Mouse (Mus musculus): ENCODE measurements at regions not wholly inside any gene's neighbourhood (a gene's known extent, or its start where the extent isn't known, plus 50 kb on each side); places are given as distances from the start of the nearest gene placed in this dataset.

DNA sequence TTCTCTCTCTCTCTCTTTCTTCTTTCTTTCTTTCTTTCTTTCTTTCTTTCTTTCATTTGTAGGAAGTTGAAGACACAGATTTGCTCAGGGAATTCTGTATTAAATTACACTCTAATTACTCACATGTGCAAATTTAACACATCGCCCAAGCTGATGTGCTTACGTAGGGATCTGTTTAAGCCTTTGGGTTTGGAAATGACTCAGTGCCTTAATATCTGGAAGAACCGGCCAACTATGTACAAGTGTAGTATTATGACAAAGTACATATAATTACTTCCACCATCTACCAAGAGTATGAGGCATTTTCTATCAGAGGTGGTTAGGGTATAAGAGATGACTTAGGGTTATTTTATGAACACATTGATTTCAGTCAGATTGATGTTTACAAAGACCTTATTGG is 217.8 kb upstream of the Dkk2 start:
- TF ChIP-seq CTCF (IDR thresholded peaks at IDR 0.05; ENCODE audit: low read depth, low read length), result no peak
- TF ChIP-seq POLR2AphosphoS5 (IDR thresholded peaks at IDR 0.05; ENCODE audit: insufficient replicate concordance, low read depth, low read length), result no peak
- no peak for TF ChIP-seq TAL1 (conservative IDR thresholded peaks at IDR 0.05; ENCODE audit: low read depth, low read length)
- no peak for TF ChIP-seq GATA1 (IDR thresholded peaks at IDR 0.05; ENCODE audit: borderline replicate concordance, low read length)

Data from G1E (cell line).